Mouse (Mus musculus): ENCODE results near the gene Cxcl14. TPM values are rescaled to one million over a fixed set of nuclear protein-coding genes. Genes with fewer than 3 reads are reported as not detected.

The Cxcl14 gene
- polyA plus RNA-seq (2015; fragmentation: Nextera tagmentation; extraction: Ambion mirVana): 23.4 and 25.1 TPM in 2 replicates

DNA sequence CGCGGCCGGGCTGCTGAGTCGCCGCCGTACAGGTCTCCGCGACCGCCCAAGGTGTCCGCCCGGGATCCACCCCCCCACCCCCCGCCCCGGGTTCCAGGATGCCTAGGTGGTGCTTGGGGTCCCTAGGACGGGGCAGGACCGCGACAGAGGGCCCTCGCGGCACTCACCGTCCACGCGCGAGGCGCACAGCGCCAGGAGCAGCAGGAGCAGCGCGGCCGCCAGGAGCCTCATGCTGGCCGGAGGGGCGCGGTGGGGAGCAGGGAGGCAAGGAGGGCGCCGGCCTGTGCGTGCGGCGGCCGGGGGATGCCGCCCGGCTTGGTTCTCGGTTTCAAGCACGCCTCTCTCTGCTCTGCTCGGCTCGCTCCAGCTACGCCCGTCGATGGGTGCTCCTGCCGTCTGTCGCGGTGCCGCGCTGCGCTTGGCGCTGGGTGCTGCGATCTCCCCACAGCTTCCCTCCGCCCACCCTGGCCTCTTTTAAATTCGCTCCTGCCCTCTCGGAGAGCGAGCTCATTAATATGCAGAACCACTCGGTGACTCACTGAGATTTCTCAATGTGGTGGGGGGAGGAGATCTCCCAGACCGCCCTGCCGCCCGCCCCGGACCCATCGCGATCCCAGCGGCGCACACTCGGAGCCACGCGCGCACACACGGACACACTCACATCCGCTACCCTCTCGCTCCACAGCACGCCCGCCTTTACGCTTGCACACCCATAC lies at the start of gene Cxcl14:
TSS of gene Cxcl14 (minus strand) at position 609 of the 716 bp plus-strand sequence.
- no peak within 1 kb of the TSS for H3K27ac ChIP-seq (ENCODE audit: low read length)
- under 1% methylated on average over 74 of the region's 76 CpGs for WGBS
- no peaks in the 10 kb centered on the region for H3K36me3 ChIP-seq (ENCODE audit: insufficient read depth, low read length)
- H3K9ac ChIP-seq (replicated peaks; ENCODE audit: low read length): peak within 1 kb of the TSS; percentile 69
- H3K27me3 ChIP-seq (ENCODE audit: insufficient read depth, low read length): peaks cover 62% of the 10 kb centered on the region
- no peaks in the 10 kb centered on the region for H3K9me3 ChIP-seq (ENCODE audit: low read length)
- H3K4me3 ChIP-seq (ENCODE audit: low read length): peak within 1 kb of the TSS; percentile 56
- peaks cover 25% of the 10 kb centered on the region for H3K4me1 ChIP-seq (ENCODE audit: insufficient read depth, low read length)
- peak within 1 kb of the TSS; percentile 89 for H3K4me2 ChIP-seq (replicated peaks; ENCODE audit: low read depth, low read length)
- peak; percentile 58 for ATAC-seq (ENCODE audit: low FRiP score, low TSS enrichment)

DNA sequence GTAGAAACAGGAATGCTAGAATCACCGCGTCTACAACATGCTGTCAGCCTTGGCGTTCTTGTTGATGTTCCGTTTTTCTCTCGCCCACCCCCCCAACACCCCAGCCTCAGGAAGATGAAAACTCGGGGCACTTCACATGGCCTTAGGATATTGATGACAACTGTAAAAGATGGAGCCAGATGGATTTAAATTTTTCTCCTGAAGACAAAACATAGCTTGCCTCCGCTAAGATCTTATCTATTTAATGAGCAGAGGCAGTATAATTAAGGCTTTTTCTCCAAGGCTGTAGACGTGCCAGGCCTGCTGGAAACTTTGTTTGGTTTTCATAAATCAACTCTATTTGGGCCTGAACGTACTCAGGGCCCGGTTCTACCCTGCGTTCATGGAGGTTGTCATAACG lies 48.0 kb upstream of the Cxcl14 start:
- Histone ChIP-seq H3K9me3 (ENCODE audit: low read length) (no peaks in the 10 kb centered on the region), H3K4me3 (ENCODE audit: low read length) (no peak overlapping the region), H3K4me1 (ENCODE audit: insufficient read depth, low read length) (peaks cover 4% of the 10 kb centered on the region; the same call in 1 of the 2 replicates), H3K36me3 (ENCODE audit: insufficient read depth, low read length) (no peaks in the 10 kb centered on the region), H3K27ac (ENCODE audit: low read length) (peak overlapping the region; percentile 6; the same call in 1 of the 2 replicates), H3K9ac (replicated peaks; ENCODE audit: low read length) (no peak overlapping the region), H3K27me3 (ENCODE audit: insufficient read depth, low read length) (no peaks in the 10 kb centered on the region), H3K4me2 (replicated peaks; ENCODE audit: low read depth, low read length) (no peak overlapping the region)
- 49% methylated on average over 12 of the region's 12 CpGs for WGBS
- no peak for ATAC-seq (ENCODE audit: low FRiP score, low TSS enrichment)

DNA sequence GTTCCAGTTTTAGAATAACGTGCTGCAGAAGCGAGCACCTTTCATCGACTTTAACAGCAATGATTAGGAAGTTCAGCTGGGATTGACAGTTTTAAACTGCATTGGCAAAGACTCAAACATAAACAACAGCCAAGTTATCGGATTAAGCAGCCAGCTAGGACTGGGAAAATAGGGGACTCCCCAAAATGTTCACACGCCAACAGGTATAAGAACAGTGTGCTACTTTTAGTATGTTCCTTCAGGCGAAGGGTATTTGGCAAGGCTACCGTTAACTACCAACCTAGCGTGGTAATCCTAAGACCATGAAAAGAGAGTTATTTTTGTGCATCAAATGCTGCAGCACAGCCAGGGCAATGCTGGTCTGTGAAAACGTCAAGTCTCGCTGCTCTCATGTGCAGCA lies 46.1 kb upstream of the Cxcl14 start:
- H3K4me1 ChIP-seq (ENCODE audit: insufficient read depth, low read length): peaks cover 4% of the 10 kb centered on the region; the same call in 1 of the 2 replicates
- no peak overlapping the region for H3K4me2 ChIP-seq (replicated peaks; ENCODE audit: low read depth, low read length)
- H3K27me3 ChIP-seq (ENCODE audit: insufficient read depth, low read length): no peaks in the 10 kb centered on the region
- H3K36me3 ChIP-seq (ENCODE audit: insufficient read depth, low read length): no peaks in the 10 kb centered on the region
- H3K4me3 ChIP-seq (ENCODE audit: low read length): no peak overlapping the region
- 81% methylated on average over 10 of the region's 10 CpGs for WGBS
- no peak overlapping the region for H3K27ac ChIP-seq (ENCODE audit: low read length)
- no peak for ATAC-seq (ENCODE audit: low FRiP score, low TSS enrichment)
- no peaks in the 10 kb centered on the region for H3K9me3 ChIP-seq (ENCODE audit: low read length)
- no peak overlapping the region for H3K9ac ChIP-seq (replicated peaks; ENCODE audit: low read length)

DNA sequence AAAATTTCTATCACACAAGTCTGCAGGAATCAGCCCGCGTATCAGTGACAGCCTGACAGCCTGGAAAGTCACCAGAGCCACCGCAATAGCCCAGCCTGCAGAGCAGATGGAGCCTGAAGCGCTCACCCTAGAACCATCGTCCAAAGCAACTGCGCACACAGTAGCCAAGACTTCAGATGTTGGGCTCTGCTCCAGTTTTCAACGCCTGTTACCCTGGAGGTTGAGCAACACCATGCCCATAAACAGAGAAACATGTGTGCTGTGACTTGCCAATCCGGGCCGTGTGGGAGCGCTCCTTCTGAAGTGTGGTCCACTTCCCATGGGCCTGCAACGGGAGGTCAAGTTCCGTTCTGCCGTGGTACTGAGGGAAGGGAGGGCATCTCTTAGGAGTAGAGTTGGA lies 44.2 kb upstream of the Cxcl14 start:
- H3K36me3 ChIP-seq (ENCODE audit: insufficient read depth, low read length): no peaks in the 10 kb centered on the region
- WGBS: 82% methylated on average over 13 of the region's 13 CpGs
- ATAC-seq (ENCODE audit: low FRiP score, low TSS enrichment): no peak

DNA sequence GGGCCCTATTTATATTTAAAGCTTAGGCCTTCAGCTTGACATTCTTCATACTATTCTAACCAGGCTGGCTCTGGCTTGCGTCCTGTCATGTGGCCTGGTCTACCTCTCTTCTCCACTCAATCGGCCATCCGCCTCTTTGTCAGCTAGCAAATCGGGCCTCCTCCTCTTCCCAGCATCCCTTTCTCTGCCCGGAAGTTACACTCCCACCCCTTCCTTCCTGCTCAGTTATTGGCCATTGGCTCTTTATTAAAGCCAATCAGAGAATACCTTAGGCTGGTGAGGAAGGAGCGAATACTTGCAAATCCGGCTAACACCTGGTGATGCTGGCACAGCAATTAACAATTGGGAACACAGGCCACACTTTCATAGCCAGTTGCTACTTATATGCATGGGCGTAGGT lies 43.5 kb upstream of the Cxcl14 start:
- no peak for ATAC-seq (ENCODE audit: low FRiP score, low TSS enrichment)
- 88% methylated on average over 8 of the region's 8 CpGs for WGBS
- no peak overlapping the region for H3K27ac ChIP-seq (ENCODE audit: low read length)

More for the DNA sequence above, 44.2 kb upstream of the Cxcl14 start:
- Histone ChIP-seq H3K27me3 (ENCODE audit: insufficient read depth, low read length) (no peaks in the 10 kb centered on the region), H3K4me1 (ENCODE audit: insufficient read depth, low read length) (peaks cover 4% of the 10 kb centered on the region; the same call in 1 of the 2 replicates), H3K9ac (replicated peaks; ENCODE audit: low read length) (no peak overlapping the region), H3K9me3 (ENCODE audit: low read length) (no peaks in the 10 kb centered on the region), H3K27ac (ENCODE audit: low read length) (no peak overlapping the region), H3K4me2 (replicated peaks; ENCODE audit: low read depth, low read length) (no peak overlapping the region), H3K4me3 (ENCODE audit: low read length) (no peak overlapping the region)

DNA sequence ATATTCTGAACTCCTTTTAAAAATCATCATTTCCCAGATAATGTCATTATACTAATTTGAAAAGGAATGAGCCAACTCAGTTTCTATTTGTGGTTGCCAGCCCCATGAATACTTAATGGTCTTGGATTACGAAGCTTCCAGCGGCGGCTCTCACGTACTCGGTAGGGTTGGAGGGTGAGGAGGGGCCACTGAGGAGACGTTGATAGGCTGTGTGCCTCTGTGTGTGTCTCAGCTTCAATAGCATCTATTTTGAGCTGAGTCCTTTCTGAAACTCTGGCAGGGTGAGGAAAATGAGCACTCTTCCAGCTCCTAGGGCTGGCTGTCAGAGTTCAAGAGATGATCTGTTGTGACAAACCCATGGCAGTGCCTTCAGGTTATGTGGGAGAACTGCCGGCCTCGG lies 40.6 kb upstream of the Cxcl14 start:
- H3K27me3 ChIP-seq (ENCODE audit: insufficient read depth, low read length): no peaks in the 10 kb centered on the region
- 51% methylated on average over 8 of the region's 8 CpGs for WGBS
- H3K36me3 ChIP-seq (ENCODE audit: insufficient read depth, low read length): no peaks in the 10 kb centered on the region
- H3K4me3 ChIP-seq (ENCODE audit: low read length): no peak overlapping the region
- H3K9ac ChIP-seq (replicated peaks; ENCODE audit: low read length): no peak overlapping the region
- H3K9me3 ChIP-seq (ENCODE audit: low read length): no peaks in the 10 kb centered on the region
- H3K4me1 ChIP-seq (ENCODE audit: insufficient read depth, low read length): no peaks in the 10 kb centered on the region
- no peak overlapping the region for H3K27ac ChIP-seq (ENCODE audit: low read length)
- H3K4me2 ChIP-seq (replicated peaks; ENCODE audit: low read depth, low read length): no peak overlapping the region
- ATAC-seq (ENCODE audit: low FRiP score, low TSS enrichment): no peak

More for the DNA sequence above, 43.5 kb upstream of the Cxcl14 start:
- Histone ChIP-seq H3K36me3 (ENCODE audit: insufficient read depth, low read length) (no peaks in the 10 kb centered on the region), H3K4me1 (ENCODE audit: insufficient read depth, low read length) (peaks cover 4% of the 10 kb centered on the region; the same call in 1 of the 2 replicates), H3K4me2 (replicated peaks; ENCODE audit: low read depth, low read length) (no peak overlapping the region), H3K9me3 (ENCODE audit: low read length) (no peaks in the 10 kb centered on the region), H3K27me3 (ENCODE audit: insufficient read depth, low read length) (no peaks in the 10 kb centered on the region), H3K4me3 (ENCODE audit: low read length) (no peak overlapping the region), H3K9ac (replicated peaks; ENCODE audit: low read length) (no peak overlapping the region)

DNA sequence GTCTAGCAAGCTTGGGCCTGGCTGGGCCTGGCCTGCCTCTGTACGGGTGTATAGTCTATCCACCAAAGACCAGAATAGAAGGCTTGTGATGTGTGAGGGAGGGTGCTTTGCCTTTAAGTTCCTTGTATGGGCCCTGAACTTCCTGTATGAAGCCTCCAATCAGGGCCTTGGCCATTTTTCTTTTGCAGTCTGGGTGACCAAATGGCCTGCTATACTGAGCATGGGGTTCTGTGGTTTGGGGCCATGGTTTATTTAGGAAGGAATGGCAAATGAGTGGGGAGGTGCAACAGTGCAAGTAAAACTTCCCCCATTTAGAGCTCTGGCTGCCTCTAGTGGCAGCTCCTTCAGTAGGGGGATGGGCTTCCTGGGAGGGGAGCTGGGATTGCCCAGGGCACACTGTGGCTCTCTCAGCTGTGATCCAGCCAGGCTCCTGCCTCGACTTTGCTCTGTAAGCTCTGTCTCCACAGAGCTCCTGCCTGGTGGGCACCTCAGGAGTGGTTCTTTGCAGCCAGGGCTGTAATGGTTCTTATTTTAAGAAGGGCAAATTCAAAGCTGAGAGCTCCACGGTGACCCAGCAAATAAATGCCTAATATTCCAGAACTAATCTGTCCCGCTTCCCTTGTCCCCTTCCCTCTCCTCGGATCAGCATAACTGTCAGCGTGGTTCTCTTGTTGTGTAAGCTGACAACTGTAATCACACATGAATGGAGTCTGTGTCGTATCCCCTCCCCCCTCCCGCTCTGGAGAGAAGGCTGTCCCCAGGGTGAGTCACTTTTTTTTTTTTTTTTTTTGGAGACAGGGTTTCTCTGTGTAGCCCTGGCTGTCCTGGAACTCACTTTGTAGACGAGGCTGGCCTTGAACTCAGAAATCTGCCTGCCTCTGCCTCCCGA lies 38.7 kb upstream of the Cxcl14 start:
- 65% methylated on average over 10 of the region's 10 CpGs for WGBS
- Histone ChIP-seq H3K9ac (replicated peaks; ENCODE audit: low read length) (no peak overlapping the region), H3K9me3 (ENCODE audit: low read length) (no peaks in the 10 kb centered on the region), H3K27me3 (ENCODE audit: insufficient read depth, low read length) (no peaks in the 10 kb centered on the region), H3K4me3 (ENCODE audit: low read length) (no peak overlapping the region), H3K4me2 (replicated peaks; ENCODE audit: low read depth, low read length) (no peak overlapping the region), H3K36me3 (ENCODE audit: insufficient read depth, low read length) (no peaks in the 10 kb centered on the region), H3K4me1 (ENCODE audit: insufficient read depth, low read length) (no peaks in the 10 kb centered on the region), H3K27ac (ENCODE audit: low read length) (no peak overlapping the region)
- no peak for ATAC-seq (ENCODE audit: low FRiP score, low TSS enrichment)

DNA sequence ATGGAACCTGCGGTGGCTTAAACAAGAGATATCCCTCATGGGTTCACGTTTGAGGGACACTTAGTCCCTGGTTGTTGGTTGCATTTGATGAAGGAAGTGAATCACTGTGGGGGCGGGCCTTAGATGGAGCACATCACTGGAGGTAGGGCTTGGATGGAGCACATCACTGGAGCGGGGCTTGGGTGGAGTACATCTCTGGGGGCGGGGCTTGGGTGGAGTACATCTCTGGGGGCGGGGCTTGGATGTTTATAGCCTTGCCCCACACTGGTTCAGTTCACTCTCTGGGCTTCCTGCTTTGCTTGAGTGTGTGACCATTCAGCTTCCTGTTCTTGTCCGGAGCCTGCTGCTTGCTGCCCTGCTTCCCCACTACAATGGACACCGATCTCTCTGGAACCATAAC lies 37.9 kb upstream of the Cxcl14 start:
- WGBS: 84% methylated on average over 8 of the region's 8 CpGs
- ATAC-seq (ENCODE audit: low FRiP score, low TSS enrichment): no peak
- H3K9ac ChIP-seq (replicated peaks; ENCODE audit: low read length): no peak overlapping the region
- no peaks in the 10 kb centered on the region for H3K36me3 ChIP-seq (ENCODE audit: insufficient read depth, low read length)
- no peak overlapping the region for H3K4me3 ChIP-seq (ENCODE audit: low read length)
- no peak overlapping the region for H3K4me2 ChIP-seq (replicated peaks; ENCODE audit: low read depth, low read length)
- H3K27me3 ChIP-seq (ENCODE audit: insufficient read depth, low read length): no peaks in the 10 kb centered on the region
- no peaks in the 10 kb centered on the region for H3K9me3 ChIP-seq (ENCODE audit: low read length)
- no peaks in the 10 kb centered on the region for H3K4me1 ChIP-seq (ENCODE audit: insufficient read depth, low read length)
- H3K27ac ChIP-seq (ENCODE audit: low read length): no peak overlapping the region

DNA sequence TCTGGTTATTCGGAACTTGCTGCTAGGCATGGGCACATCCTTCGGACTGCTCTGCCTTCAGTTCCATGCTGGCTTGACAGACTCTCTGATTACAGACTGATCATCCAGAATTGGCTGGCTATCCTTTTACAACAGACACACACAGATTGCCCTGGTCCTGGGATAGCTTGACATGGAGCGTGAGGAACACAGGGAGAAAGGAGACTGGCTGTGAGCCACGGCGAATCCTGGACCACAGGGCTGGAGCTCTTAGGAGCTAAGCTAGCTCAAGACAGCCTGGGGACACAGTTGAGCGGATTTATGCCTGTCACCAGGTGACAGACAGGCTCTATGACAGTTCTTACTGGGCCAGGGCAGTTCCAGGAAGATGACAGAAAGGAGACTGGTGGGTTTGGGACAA lies 36.0 kb upstream of the Cxcl14 start:
- H3K27me3 ChIP-seq (ENCODE audit: insufficient read depth, low read length): no peaks in the 10 kb centered on the region
- H3K4me2 ChIP-seq (replicated peaks; ENCODE audit: low read depth, low read length): no peak overlapping the region
- H3K36me3 ChIP-seq (ENCODE audit: insufficient read depth, low read length): no peaks in the 10 kb centered on the region
- ATAC-seq (ENCODE audit: low FRiP score, low TSS enrichment): no peak
- no peaks in the 10 kb centered on the region for H3K9me3 ChIP-seq (ENCODE audit: low read length)
- H3K4me3 ChIP-seq (ENCODE audit: low read length): no peak overlapping the region
- H3K4me1 ChIP-seq (ENCODE audit: insufficient read depth, low read length): no peaks in the 10 kb centered on the region
- H3K9ac ChIP-seq (replicated peaks; ENCODE audit: low read length): no peak overlapping the region
- WGBS: 74% methylated on average over 6 of the region's 6 CpGs
- no peak overlapping the region for H3K27ac ChIP-seq (ENCODE audit: low read length)
